Mouse (Mus musculus) lung, postnatal 0 days (tissue): ENCODE data around the gene Ccdc187. TPM values are rescaled to one million over a fixed set of nuclear protein-coding genes. Genes with fewer than 3 reads are reported as not detected.

Experiments
- ATAC-seq: fragments of 200-750 bp; cut with Nextera tagmentation; 2 replicates; pipeline ENCODE4 v1.8.0; 2017; ENCODE audit warnings: moderate library complexity
- DNase-seq: peaks from one replicate; pipeline ENCODE4 v3.0.0-alpha.2; 2016; ENCODE audit warnings: low spot score
- H3K27ac ChIP-seq: fragments of 300-500 bp; sonication (generic); 2 replicates; pipeline ENCODE4 v1.5.1; 2014; ENCODE audit warnings: antibody characterized with exemption, mild to moderate bottlenecking, low read length, mixed read lengths
- H3K27me3 ChIP-seq: fragments of 300-500 bp; sonication (generic); replicated peaks from 2 replicates; pipeline ENCODE4 v1.6.1; 2014; ENCODE audit warnings: low read length, mixed read lengths; ENCODE audit not compliant: insufficient read depth
- H3K36me3 ChIP-seq: fragments of 300-500 bp; sonication (generic); 2 replicates; pipeline ENCODE4 v1.6.1; 2014; ENCODE audit warnings: low read length, mixed read lengths; ENCODE audit not compliant: insufficient read depth
- H3K4me1 ChIP-seq: fragments of 300-500 bp; sonication (generic); 2 replicates; pipeline ENCODE4 v1.6.1; 2014; ENCODE audit warnings: antibody characterized with exemption, low read depth, low read length, mixed read lengths; ENCODE audit not compliant: insufficient read depth
- H3K4me2 ChIP-seq: fragments of 300-500 bp; sonication (generic); replicated peaks from 2 replicates; pipeline ENCODE4 v1.6.1; 2014; ENCODE audit warnings: low read depth, mild to moderate bottlenecking, low read length, moderate library complexity, mixed read lengths
- H3K4me3 ChIP-seq: fragments of 300-500 bp; sonication (generic); 2 replicates; pipeline ENCODE4 v1.5.1; 2014; ENCODE audit warnings: low read depth, low read length
- H3K9ac ChIP-seq: fragments of 300-500 bp; sonication (generic); replicated peaks from 2 replicates; pipeline ENCODE4 v1.6.1; 2014; ENCODE audit warnings: low read depth, mild to moderate bottlenecking
- H3K9me3 ChIP-seq: fragments of 300-500 bp; sonication (generic); 2 replicates; pipeline ENCODE4 v1.6.1; 2016; ENCODE audit warnings: low read length, mixed read lengths
- CTCF ChIP-seq: IDR thresholded peaks from 2 replicates; pipeline ENCODE4 v1.5.1; 2016; ENCODE audit warnings: antibody characterized with exemption, mild to moderate bottlenecking
- EP300 ChIP-seq: IDR thresholded peaks from 2 replicates; pipeline ENCODE4 v1.6.1; 2016; ENCODE audit warnings: antibody characterized with exemption, mild to moderate bottlenecking, control low read depth
- WGBS: fragments of 180-500 bp; shearing (Covaris S2); extraction: QIAGEN DNeasy Blood & Tissue Kit; methylation state at CpG from one replicate; pipeline ENCODE4 v1.1.7; 2014; 5-methylcytosine and 5-hydroxymethylcytosine counted together
- polyA plus RNA-seq: library from polyadenylated mRNA; unstranded; fragments of >200 nt; fragmentation: Nextera tagmentation; extraction: Ambion mirVana; gene quantifications from 2 replicates; pipeline ENCODE4 v1.2.1, GENCODE M21; 2015

The Ccdc187 gene
- polyA plus RNA-seq, 1 experiment from 2014 or later = 0.61 TPM

DNA sequence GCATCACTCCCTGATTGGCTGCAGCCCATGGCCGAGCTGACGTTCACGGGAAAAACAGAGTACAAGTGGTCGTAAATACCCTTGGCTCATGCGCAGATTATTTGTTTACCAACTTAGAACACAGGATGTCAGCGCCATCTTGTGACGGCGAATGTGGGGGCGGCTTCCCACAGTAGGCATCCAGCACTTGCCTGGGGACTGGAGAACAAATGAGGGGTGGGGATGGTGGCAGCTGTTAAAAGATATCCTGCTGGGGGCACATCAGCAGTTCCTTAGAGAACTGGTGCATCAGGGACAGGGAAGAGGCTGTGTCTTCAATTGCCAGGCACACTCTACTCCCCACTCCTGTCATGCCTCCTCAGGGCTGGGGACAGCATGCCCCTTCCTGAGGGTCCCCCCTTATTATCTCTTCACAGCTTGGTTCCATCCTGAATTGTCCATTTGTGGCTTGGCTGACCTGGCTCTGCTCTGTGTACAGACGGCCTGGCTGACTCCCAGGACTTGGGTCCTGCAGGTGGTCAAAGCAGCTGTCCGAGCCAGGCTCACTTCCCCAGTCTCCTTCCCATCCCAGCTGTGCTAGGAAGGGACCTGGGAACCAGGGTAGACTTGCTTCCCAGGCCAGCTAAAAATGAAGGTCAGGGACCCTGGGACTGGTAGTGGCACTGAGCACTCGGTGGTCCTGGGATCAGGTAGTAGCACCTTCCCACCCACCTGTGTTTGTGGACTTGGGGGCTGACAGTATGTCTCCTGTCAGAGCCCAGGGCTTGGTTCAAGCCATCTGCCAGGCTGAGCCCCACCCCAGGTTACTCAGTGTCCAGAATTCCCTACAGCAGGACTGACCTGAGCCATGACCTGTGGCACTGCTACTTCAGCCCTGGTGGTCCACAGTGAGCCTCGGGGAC lies 44.2 kb upstream of the Ccdc187 start:
- Histone ChIP-seq H3K9me3 (no peaks in the 10 kb centered on the region), H3K27me3 (no peaks in the 10 kb centered on the region), H3K4me2 (no peak overlapping the region), H3K36me3 (no peaks in the 10 kb centered on the region), H3K4me1 (peaks cover 15% of the 10 kb centered on the region; the same call in 1 of the 2 replicates), H3K9ac (no peak overlapping the region), H3K27ac (no peak overlapping the region), H3K4me3 (no peak overlapping the region)
- DNase-seq (no peak), ATAC-seq (no peak)
- no peak for TF ChIP-seq EP300
- no peak for TF ChIP-seq CTCF
- 82% methylated on average over 8 of the region's 13 CpGs for WGBS

DNA sequence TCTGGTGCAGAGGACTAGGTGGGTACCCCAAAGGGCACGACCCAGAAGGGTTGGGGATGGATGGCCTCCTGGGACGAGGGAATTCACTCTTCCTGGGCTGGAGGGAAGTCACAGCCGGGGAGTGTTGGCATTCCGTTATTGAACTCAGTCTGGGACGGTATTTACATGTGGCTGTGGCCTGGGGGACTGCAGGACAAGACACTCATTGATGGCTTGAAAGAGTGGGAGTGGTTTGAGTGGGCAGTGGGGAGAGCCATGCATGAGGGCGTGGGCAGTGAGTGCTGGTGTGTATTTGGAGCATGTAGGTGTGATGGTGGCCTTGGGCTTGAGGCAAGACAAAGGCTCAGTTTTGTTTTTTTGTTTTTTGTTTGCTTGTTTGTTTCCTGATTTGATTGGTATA lies 36.3 kb upstream of the Ccdc187 start:
- 58% methylated on average over 6 of the region's 6 CpGs for WGBS
- H3K4me2 ChIP-seq = no peak overlapping the region
- H3K9ac ChIP-seq = no peak overlapping the region
- no peak overlapping the region for H3K27ac ChIP-seq
- no peaks in the 10 kb centered on the region for H3K27me3 ChIP-seq
- 0 out of 2 replicates have a peak, but pooled peaks cover 17% of the 10 kb centered on the region for H3K36me3 ChIP-seq
- no peak for DNase-seq
- no peak for ATAC-seq
- no peaks in the 10 kb centered on the region for H3K4me1 ChIP-seq
- no peaks in the 10 kb centered on the region for H3K9me3 ChIP-seq
- TF ChIP-seq CTCF = no peak
- TF ChIP-seq EP300 = no peak
- no peak overlapping the region for H3K4me3 ChIP-seq

DNA sequence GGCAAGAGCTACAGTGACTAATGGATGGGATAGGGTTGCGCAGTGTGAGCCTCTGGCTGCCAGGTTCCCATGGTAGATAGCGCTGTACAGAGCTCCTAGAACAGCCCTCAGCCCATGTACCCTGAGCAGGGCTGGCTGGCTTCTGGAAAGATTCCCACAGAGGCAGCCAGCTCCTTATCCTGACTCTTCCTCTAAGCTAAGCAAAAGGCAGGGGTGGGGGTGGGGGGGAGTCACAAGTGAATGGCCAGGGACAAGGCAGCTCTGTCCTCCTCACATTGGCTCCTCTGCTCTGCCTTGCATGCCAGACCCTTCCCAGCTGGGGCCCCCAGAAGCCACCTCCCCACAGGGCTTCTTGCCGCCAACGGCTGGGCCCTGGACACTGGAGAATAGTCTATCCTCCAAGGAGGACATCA lies 35.7 kb upstream of the Ccdc187 start:
- no peaks in the 10 kb centered on the region for H3K4me1 ChIP-seq
- WGBS = 90% methylated on average over 4 of the region's 4 CpGs
- no peak overlapping the region for H3K4me3 ChIP-seq
- no peak overlapping the region for H3K4me2 ChIP-seq
- peaks cover 20% of the 10 kb centered on the region; the same call in 1 of the 2 replicates for H3K36me3 ChIP-seq
- no peak overlapping the region for H3K27ac ChIP-seq
- DNase-seq (no peak), ATAC-seq (no peak)
- H3K9ac ChIP-seq = no peak overlapping the region
- no peaks in the 10 kb centered on the region for H3K27me3 ChIP-seq
- no peaks in the 10 kb centered on the region for H3K9me3 ChIP-seq
- no peak for TF ChIP-seq EP300
- TF ChIP-seq CTCF = no peak

DNA sequence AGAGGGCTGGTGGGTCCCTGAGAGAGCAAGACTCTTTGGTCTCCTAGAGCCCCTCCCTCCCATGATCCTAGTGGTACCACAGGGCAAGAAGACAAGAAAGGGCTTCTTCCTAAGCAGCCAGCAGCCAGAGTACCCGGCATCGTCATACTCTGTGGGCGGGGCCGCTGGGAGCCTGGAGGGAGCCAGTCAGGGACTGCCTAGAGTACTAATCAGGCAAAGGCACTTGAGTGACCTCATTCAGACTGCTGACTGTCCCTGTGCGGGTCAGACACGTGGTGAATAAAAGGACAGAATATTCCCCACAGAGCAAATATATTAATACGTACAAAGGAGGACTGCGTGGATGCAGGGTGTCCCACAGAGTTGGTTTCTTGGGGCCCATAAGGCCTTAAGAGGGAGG lies 35.0 kb upstream of the Ccdc187 start:
- no peak for TF ChIP-seq EP300
- no peak for TF ChIP-seq CTCF
- peak; percentile 55 for ATAC-seq
- peaks cover 21% of the 10 kb centered on the region; the same call in 1 of the 2 replicates for H3K36me3 ChIP-seq

DNA sequence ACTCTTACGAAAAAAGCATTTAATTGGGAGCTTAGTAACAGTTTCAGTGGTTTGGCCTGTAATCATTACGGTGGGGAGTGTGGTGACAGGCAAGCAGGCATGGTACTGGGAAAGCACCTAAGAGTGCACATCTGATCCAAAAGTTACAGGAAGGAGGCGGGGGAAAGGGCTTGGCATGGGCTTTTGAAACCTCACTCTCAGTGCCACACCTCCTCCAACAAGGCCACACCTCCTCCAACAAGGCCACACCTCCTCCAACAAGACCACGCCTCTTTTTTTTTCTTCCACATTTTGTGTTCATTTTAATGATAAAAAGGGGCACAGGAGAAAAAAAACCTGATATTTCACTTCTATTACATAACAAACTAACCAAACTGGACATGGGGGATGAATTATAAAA lies 33.5 kb upstream of the Ccdc187 start:
- Histone ChIP-seq H3K36me3 (peaks cover 26% of the 10 kb centered on the region; the same call in 1 of the 2 replicates), H3K9me3 (no peaks in the 10 kb centered on the region), H3K9ac (no peak overlapping the region), H3K27me3 (no peaks in the 10 kb centered on the region), H3K27ac (no peak overlapping the region), H3K4me2 (no peak overlapping the region), H3K4me3 (no peak overlapping the region), H3K4me1 (no peaks in the 10 kb centered on the region)
- WGBS = 79% methylated on average over 4 of the region's 4 CpGs
- DNase-seq (peak; percentile 49), ATAC-seq (no peak)
- TF ChIP-seq EP300 (no peak), CTCF (no peak)

More for the DNA sequence above, 35.0 kb upstream of the Ccdc187 start:
- Histone ChIP-seq H3K9me3 (no peaks in the 10 kb centered on the region), H3K4me1 (no peaks in the 10 kb centered on the region), H3K4me2 (no peak overlapping the region), H3K4me3 (no peak overlapping the region), H3K27ac (no peak overlapping the region), H3K27me3 (no peaks in the 10 kb centered on the region), H3K9ac (no peak overlapping the region)
- WGBS = 61% methylated on average over 8 of the region's 8 CpGs
- peak; percentile 60 for DNase-seq

DNA sequence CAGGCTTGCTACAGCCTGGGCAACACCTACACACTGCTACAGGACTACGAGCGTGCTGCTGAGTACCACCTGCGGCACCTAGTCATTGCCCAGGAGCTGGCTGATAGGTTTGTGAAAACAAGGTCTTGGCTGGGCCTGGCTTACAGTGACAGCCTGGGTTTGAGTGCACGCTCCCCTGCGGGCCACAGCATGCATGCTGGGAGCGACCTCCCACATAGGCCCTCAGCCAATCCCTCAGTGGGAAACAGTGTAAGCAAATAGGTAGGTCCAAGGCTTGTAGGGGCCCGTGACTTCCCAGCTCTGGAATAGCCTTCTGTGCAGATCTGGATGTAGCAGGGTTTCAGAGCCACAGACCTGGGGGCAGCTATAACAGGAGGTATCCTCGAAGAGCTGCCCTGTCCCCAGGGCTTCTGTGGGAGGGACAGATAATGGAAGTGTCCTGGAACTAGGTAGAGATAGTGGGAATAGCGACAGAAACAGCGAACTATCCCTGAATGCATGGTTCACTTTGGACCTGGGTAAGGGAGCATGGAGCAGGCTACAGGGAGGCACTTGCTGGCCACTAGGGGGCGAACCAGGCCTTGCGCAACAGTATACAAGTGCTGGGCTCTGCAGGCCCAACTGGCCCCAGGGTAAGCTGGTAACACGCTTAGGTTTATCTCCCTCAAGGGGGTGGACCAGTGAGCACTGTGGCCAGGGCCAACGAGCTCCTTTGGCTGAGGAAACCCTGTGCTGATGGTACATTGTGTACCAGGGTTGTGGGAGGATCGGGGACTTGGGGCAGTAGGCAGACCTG lies 31.2 kb upstream of the Ccdc187 start:
- Histone ChIP-seq H3K36me3 (peaks cover 24% of the 10 kb centered on the region; the same call in 1 of the 2 replicates), H3K27me3 (no peaks in the 10 kb centered on the region), H3K4me3 (no peak overlapping the region), H3K27ac (no peak overlapping the region), H3K9me3 (no peaks in the 10 kb centered on the region), H3K4me1 (no peaks in the 10 kb centered on the region), H3K9ac (no peak overlapping the region), H3K4me2 (no peak overlapping the region)
- peak; percentile 98 for TF ChIP-seq CTCF
- TF ChIP-seq EP300 = no peak
- 68% methylated on average over 15 of the region's 15 CpGs for WGBS
- peak; percentile 89 for DNase-seq
- ATAC-seq = peak; percentile 88
